Mouse (Mus musculus) adrenal gland, postnatal 36 days (tissue): ENCODE measurements around the gene Slc37a4. TPM values are rescaled to one million over a fixed set of nuclear protein-coding genes. Genes with fewer than 3 reads are reported as not detected.
A peak's percentile ranks its signal among the peaks of the same experiment; 100 is the strongest.
"Not testable (repeated sequence)": the region's sequence is repeated elsewhere in the genome, so short reads cannot be mapped to it uniquely, and the experiment has no call there.

Source experiments
- DNase-seq, 2 experiments: peaks; one replicate each; pipeline ENCODE4 v3.0.0; 2021; ENCODE audit warnings: mixed read lengths in 1 of 2
- total RNA-seq, 2 experiments: library from RNA; stranded (reverse); gene quantifications; 2 replicates each; pipeline ENCODE4 v1.2.3; 2021

Gene Slc37a4
- total RNA-seq, 2 experiments from 2014 or later = 13.5 to 18.6 TPM

- DNase-seq = no peak
Measured at GRCm38 (mm10) chr9:44398551-44398950, 1.9 kb downstream of the Slc37a4 start.

GRCm38 (mm10) chr9:44399114-44399794 lies 2.6 kb downstream of the Slc37a4 start:
- DNase-seq = no peak

- no peak for DNase-seq
Measured at GRCm38 (mm10) chr9:44399795-44400114, 3.1 kb downstream of the Slc37a4 start.

- DNase-seq = peak in 1 of 2 experiments; percentile 49
Measured at GRCm38 (mm10) chr9:44401081-44401480, 4.4 kb downstream of the Slc37a4 start.

- no peak for DNase-seq
Measured at GRCm38 (mm10) chr9:44405011-44405410, 8.4 kb downstream of the Slc37a4 start.

- DNase-seq = peak; percentile 93 to 95
Measured at GRCm38 (mm10) chr9:44406906-44407751, 10.5 kb downstream of the Slc37a4 start, which contains the start of the genes Rps25 and Trappc4. Gene Rps25, plus strand, starts transcription at chr9:44407139. Gene Trappc4, minus strand, starts transcription at chr9:44407600.

- DNase-seq = no peak
Measured at GRCm38 (mm10) chr9:44407752-44408097, 11.1 kb downstream of the Slc37a4 start.

- not testable (repeated sequence) for DNase-seq
Measured at GRCm38 (mm10) chr9:44408693-44409092, 12.0 kb downstream of the Slc37a4 start.

- DNase-seq = no peak
Measured at GRCm38 (mm10) chr9:44410647-44411336, 14.1 kb downstream of the Slc37a4 start.

GRCm38 (mm10) chr9:44411601-44412130 lies 15.0 kb downstream of the Slc37a4 start:
- no peak for DNase-seq

GRCm38 (mm10) chr9:44412306-44412705 lies 15.7 kb downstream of the Slc37a4 start:
- DNase-seq = no peak

- DNase-seq = no peak
Measured at GRCm38 (mm10) chr9:44412781-44413180, 16.1 kb downstream of the Slc37a4 start.

GRCm38 (mm10) chr9:44417156-44417891 lies 20.7 kb downstream of the Slc37a4 start:
- no peak for DNase-seq

GRCm38 (mm10) chr9:44417892-44418363 lies 21.3 kb downstream of the Slc37a4 start:
- peak; percentile 98 to 99 for DNase-seq

GRCm38 (mm10) chr9:44418519-44419385 lies 22.1 kb downstream of the Slc37a4 start, which contains the start of gene Ccdc84:
Gene Ccdc84, minus strand, starts transcription at chr9:44418569.
- DNase-seq = no peak

- not testable (repeated sequence) for DNase-seq
Measured at GRCm38 (mm10) chr9:44419730-44420129, 23.1 kb downstream of the Slc37a4 start.

- no peak for DNase-seq
Measured at GRCm38 (mm10) chr9:44420280-44420898, 23.7 kb downstream of the Slc37a4 start.

GRCm38 (mm10) chr9:44423576-44423975 lies 26.9 kb downstream of the Slc37a4 start:
- DNase-seq = no peak

- DNase-seq = no peak
Measured at GRCm38 (mm10) chr9:44432577-44433185, 36.0 kb downstream of the Slc37a4 start.

- no peak for DNase-seq
Measured at GRCm38 (mm10) chr9:44435747-44436146, 39.1 kb downstream of the Slc37a4 start.
